Mouse (Mus musculus): Measurements from ENCODE around the gene Pkib.

GRCm38 (mm10) chr10:57594266-57594665 is 37.5 kb upstream of the Pkib start:
- TF ChIP-seq CTCF (IDR thresholded peaks at IDR 0.05; ENCODE audit: low read depth) (no peak), EP300 (IDR thresholded peaks at IDR 0.05; ENCODE audit: low read depth) (no peak)

Measured in heart, postnatal 0 days (tissue).